Mouse (Mus musculus) testis, adult 2 months (tissue): ENCODE measurements around the gene Hnf4a.

ENCODE experiments used
- CTCF ChIP-seq: fragments of 200-500 bp; IDR thresholded peaks from 2 replicates; pipeline ENCODE4 v1.5.1; 2012; ENCODE audit warnings: low read depth, mild to moderate bottlenecking, inconsistent platforms, low read length, moderate library complexity; ENCODE audit not compliant: control insufficient read depth, insufficient read depth, insufficient replicate concordance
- POLR2A ChIP-seq: fragments of 200-500 bp; IDR thresholded peaks from 2 replicates; pipeline ENCODE4 v1.6.1; 2012; ENCODE audit warnings: low read depth, mild to moderate bottlenecking, inconsistent platforms, low read length, moderate library complexity; ENCODE audit not compliant: control insufficient read depth

DNA sequence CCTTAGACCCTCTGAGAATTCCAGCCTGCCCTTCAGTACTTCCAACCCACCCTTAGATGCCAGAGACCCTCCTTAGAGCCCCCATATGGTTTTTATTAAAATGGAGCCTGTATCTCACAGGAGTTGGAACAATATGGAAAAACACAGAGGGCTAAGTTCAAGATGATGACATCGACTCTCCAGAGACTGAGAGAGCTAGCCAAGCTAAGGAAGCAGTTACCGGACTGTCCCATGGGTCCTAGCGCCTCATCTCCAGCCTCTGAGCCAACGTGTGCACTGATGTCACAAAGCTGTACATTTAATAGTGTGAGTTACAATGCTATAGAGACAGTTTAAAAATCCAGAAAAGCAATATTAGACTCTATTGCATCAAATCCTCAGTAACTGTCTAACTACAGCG, 84.4 kb downstream of the Hnf4a start:
- TF ChIP-seq POLR2A = no peak
- TF ChIP-seq CTCF = no peak
